Mouse (Mus musculus): ENCODE data around the gene Vmn1r55.
"Not testable (repeated sequence)": the region's sequence is repeated elsewhere in the genome, so short reads cannot be mapped to it uniquely, and the experiment has no call there.

Gene Vmn1r55

GRCm38 (mm10) chr7:5149570-5149969 lies at the start of gene Vmn1r55:
Gene Vmn1r55, minus strand, starts transcription at chr7:5149670.
- not testable (repeated sequence) for DNase-seq (ENCODE audit: low spot score)

- DNase-seq (ENCODE audit: low spot score), result not testable (repeated sequence)
Observed at GRCm38 (mm10) chr7:5196647-5197046, 47.2 kb upstream of the Vmn1r55 start, which contains the start of gene Vmn1r56. Gene Vmn1r56, minus strand, starts transcription at chr7:5196747.

- DNase-seq (ENCODE audit: low spot score), result peak; percentile 81
Observed at GRCm38 (mm10) chr7:5125549-5126406, 23.7 kb downstream of the Vmn1r55 start, which contains the start of gene Rasl2-9. Gene Rasl2-9, minus strand, starts transcription at chr7:5125950.

GRCm38 (mm10) chr7:5125078-5125477 lies 24.4 kb downstream of the Vmn1r55 start:
- no peak for DNase-seq (ENCODE audit: low spot score)

GRCm38 (mm10) chr7:5116850-5117249 lies 32.6 kb downstream of the Vmn1r55 start, which contains the start of gene Rfpl4:
Gene Rfpl4, minus strand, starts transcription at chr7:5116950.
- DNase-seq (ENCODE audit: low spot score), result no peak

GRCm38 (mm10) chr7:5112701-5113100 lies 36.8 kb downstream of the Vmn1r55 start:
- no peak for DNase-seq (ENCODE audit: low spot score)

GRCm38 (mm10) chr7:5109301-5109700 lies 40.2 kb downstream of the Vmn1r55 start:
- DNase-seq (ENCODE audit: low spot score), result no peak

GRCm38 (mm10) chr7:5108272-5108671 lies 41.2 kb downstream of the Vmn1r55 start:
- DNase-seq (ENCODE audit: low spot score), result no peak

- no peak for DNase-seq (ENCODE audit: low spot score)
Observed at GRCm38 (mm10) chr7:5102564-5102963, 46.9 kb downstream of the Vmn1r55 start.

- DNase-seq (ENCODE audit: low spot score), result no peak
Observed at GRCm38 (mm10) chr7:5101066-5101663, 48.3 kb downstream of the Vmn1r55 start.

GRCm38 (mm10) chr7:5099796-5100195 lies 49.7 kb downstream of the Vmn1r55 start:
- DNase-seq (ENCODE audit: low spot score), result no peak

- no peak for DNase-seq (ENCODE audit: low spot score)
Observed at GRCm38 (mm10) chr7:5098769-5099168, 50.7 kb downstream of the Vmn1r55 start.

- no peak for DNase-seq (ENCODE audit: low spot score)
Observed at GRCm38 (mm10) chr7:5092831-5093510, 56.5 kb downstream of the Vmn1r55 start.

- DNase-seq (ENCODE audit: low spot score), result no peak
Observed at GRCm38 (mm10) chr7:5092381-5092780, 57.1 kb downstream of the Vmn1r55 start.

- DNase-seq (ENCODE audit: low spot score), result no peak
Observed at GRCm38 (mm10) chr7:5091008-5091728, 58.3 kb downstream of the Vmn1r55 start.

GRCm38 (mm10) chr7:5089853-5090252 lies 59.6 kb downstream of the Vmn1r55 start:
- no peak for DNase-seq (ENCODE audit: low spot score)

GRCm38 (mm10) chr7:5087886-5088285 lies 61.6 kb downstream of the Vmn1r55 start:
- no peak for DNase-seq (ENCODE audit: low spot score)

- DNase-seq (ENCODE audit: low spot score), result no peak
Observed at GRCm38 (mm10) chr7:5086921-5087440, 62.5 kb downstream of the Vmn1r55 start.

- no peak for DNase-seq (ENCODE audit: low spot score)
Observed at GRCm38 (mm10) chr7:5085512-5085911, 64.0 kb downstream of the Vmn1r55 start.

GRCm38 (mm10) chr7:5083325-5084105 lies 66.0 kb downstream of the Vmn1r55 start:
- DNase-seq (ENCODE audit: low spot score), result no peak

- DNase-seq (ENCODE audit: low spot score), result no peak
Observed at GRCm38 (mm10) chr7:5081939-5082338, 67.5 kb downstream of the Vmn1r55 start.

Measured in ovary, postnatal 36 days (tissue).